Mouse (Mus musculus) gonadal fat pad, adult 2 months (tissue): ENCODE data around the gene Sirt7. TPM values are rescaled to one million over a fixed set of nuclear protein-coding genes. Genes with fewer than 3 reads are reported as not detected.

Experiments
- DNase-seq: peaks from one replicate; pipeline ENCODE4 v3.0.0-alpha.2; 2012; ENCODE audit warnings: low read depth
- polyA plus RNA-seq: library from polyadenylated mRNA; depleted of rRNA; stranded (reverse); fragments of >200 nt; gene quantifications from 2 replicates; pipeline ENCODE4 v1.2.3, GENCODE M21; 2012

The Sirt7 gene
- polyA plus RNA-seq, 1 experiment = 61.4 TPM

DNA sequence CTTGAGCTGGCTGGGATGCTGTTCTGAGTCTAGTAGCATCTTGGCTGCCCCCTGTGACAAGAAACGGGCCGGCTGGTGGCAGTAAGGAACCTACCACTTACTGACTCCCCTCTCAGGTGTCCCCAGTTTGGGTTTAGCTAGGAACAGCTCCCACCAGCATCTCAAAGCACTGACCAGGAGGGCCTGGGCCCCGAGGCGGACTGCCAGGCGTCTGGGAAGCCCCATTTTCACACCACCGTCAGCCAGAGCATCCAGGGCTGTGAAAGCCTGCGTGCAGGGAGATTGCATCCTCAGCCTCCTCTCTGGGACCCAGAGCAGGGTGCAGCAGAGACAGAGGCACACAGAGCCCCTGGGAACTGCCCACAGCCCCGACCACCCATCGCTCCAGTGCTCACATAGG lies 16.2 kb upstream of the Sirt7 start:
- no peak for DNase-seq

DNA sequence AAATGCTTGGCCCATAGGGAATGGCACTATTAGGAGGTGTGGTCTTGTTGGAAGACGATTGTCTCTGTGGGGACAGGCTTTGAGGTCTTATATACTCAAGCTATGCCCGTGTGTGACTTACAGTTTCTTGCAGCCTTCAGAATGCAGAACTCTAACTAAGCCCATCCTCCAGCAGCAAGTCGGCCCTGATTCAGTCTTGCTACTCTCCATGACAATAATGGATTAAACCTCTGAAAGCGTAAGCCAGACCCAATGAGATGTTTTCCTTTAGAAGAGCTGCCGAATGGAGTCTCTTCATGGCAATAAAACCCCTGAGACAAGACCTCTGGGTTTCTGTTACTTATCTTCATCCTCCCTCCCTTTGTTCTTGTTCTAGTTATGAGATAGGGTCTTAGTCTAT lies 9.8 kb upstream of the Sirt7 start:
- no peak for DNase-seq

DNA sequence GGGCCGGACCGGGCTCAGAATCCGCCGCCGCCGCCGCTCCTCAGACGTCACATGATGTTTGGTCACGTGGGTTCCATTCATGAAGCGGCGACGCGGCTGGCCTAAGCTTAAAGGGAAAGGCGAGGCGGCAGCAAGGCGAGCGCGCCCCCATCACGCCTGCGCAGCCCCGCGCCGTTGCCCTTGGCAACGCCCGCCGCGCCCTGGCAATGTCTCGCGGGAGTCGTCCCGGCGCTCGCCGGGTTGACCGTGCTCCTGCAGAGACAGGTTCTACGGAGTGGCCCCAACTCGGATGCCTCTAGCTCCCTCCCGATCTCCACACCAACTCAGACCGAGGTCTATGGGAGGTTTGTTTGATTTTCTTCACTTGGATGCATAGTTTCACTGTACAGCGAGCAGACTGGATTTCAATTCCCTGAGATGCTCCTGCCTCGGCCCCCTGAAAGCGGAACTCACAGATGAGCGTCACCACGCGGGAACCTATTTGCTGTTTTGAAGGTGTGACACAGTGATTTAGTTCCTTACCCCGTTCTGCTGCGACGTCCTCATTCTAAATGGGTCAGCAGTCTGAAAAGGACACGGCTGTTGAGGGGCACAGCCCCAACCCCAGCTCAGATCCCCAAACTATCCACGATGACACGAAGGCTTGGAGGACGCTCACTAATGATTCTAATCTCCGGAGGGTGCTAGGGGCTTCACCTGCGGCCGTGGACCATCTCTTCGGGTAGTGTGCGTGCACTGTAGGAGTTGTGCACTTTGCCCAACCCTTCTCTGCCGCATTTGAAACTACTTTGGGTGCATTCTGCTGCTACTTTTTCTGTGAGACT lies 8.7 kb upstream of the Sirt7 start, which contains the start of gene Mafg:
Gene Mafg (minus strand): TSS at position 81 of the 824 bp plus-strand sequence.
- no peak for DNase-seq

DNA sequence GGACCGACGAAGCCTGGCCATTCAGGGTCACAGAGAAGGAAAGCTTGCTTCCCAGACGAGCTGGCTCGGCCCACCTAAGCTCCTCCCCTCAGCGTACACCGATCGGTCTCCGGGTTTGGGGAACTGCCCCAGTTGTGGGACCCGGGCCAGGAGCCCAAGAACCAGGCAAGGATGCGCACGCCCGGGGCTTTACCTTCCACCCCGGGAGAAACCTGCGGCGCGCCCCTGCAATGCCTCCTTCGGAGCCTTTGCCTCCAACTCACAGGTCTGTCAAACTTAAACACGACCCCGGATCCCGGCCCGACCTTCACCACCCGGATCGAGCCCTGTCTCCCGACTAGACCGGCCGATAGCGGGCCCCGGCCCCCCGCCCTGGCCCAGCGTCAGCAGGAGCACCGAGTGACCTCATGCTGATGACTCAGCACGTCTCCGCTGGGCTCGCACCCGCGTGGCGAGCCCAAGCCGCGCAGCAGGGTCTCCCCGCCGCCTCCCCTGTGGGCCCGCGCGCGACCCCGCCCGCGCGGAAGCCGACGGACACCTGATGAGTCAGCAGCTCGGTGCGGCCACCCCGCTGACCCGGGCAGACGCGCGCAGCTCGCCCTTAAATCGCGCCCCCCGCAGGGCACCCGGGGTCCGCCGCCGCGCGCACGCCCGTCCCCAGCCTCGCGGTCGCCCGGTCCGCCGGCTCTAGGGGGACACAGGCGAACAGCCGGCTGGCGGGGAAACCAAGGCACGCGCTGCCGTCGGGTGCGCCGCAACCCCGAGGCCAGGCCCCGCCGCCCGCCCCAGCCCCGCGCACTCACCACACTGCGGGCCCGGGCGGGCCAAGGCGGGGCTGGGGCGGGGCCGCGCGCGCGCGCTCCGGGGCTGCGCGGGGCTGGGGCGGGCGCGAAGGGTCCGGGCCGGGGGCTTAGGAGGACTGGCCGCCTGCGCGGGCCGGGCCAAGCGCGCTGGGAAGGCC lies 7.8 kb upstream of the Sirt7 start:
- no peak for DNase-seq

DNA sequence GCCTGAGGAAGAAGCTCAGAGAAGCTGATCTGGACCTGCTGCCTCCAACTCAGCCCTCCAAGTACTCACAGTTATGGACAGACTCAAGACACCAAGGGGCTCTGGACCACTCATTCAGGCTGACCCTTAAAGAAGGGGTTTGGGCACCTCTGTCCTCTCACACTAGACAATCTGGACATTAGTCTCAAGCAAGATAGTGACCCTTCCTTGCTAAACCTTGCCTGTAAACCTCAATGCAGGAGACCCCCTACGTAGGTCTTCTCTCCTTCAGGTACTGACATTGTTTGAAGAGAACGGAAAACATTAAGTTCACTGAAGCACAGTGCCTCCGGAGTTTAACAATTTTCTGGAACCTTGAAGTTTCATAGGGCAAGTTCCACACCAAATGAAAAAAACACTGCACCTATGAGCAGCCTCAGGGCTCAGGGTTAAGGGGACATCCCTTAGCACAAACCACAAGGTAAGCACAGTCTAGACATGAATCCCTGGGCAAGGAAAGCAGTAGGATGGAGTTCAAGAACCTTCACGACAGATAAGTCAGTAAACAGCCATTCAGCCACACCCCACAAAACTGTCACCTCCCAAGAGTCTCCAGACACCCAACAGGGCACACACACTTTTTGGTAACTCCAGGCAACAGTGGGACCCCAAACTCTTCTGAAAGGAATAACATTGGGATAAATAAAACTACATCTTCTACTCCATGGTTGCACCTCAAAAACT lies 6.8 kb upstream of the Sirt7 start:
- DNase-seq = no peak

DNA sequence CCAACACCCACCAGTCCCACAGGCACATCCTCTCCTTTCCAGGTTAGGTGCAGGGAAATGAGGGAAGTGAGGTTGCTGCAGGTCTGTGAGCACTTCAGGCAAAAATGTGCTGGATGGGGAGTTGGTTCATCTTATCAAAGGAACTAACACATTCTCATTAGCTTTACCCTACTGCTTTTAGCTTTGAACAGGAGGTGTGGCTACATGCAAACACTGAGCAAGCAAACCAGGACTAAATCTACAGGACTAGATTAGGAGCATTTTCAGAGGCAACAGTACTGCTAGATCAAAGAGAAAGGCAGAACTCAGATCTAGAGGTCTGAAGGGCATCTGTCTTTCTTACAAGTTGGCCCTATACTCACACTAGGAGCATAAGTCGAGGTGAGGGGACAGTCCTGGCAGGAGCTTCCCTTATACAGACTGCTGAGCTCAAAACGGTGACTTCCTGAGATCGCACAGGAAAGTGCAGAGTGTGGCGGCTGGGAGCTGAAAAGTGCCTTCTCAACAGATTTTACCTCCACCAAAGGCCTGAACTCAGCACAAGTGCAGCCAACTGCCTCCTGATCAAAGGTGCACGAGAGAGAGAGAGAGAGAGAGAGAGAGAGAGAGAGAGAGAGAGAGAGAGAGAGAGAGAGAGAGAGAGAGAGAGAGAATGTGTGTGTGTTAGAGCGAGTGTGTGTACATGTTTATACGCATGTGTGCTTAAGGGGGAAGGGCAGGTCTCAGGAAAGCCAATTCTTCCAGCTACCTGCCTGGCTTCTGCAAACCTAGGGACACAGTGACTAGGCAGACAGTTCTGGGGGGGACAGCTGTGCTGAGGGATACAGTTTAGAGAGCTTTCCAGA lies 6.1 kb upstream of the Sirt7 start:
- no peak for DNase-seq

DNA sequence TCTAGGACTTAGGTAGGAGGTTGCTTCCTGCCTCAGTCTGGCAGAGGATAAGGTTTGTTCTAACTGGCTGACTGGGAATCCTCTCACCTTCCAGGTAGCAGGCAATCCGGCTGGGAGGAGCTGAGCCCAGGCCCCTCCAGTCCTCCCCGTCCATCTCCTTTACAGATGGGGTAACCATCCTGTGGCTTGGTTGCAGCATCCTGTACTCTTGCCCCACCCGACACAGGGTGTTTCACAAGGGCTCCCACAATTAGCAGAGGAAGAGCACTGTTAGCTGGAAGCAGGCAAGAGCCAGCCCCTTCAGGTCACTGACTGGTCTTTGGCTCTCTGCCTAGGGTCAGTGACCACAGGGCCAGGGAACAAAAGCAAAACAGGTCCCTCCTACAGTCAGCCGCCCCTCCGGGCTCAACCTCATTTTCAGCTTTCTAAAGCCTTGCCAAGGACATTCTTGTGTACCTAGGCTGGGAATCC lies 5.4 kb upstream of the Sirt7 start:
- DNase-seq = peak; percentile 62

DNA sequence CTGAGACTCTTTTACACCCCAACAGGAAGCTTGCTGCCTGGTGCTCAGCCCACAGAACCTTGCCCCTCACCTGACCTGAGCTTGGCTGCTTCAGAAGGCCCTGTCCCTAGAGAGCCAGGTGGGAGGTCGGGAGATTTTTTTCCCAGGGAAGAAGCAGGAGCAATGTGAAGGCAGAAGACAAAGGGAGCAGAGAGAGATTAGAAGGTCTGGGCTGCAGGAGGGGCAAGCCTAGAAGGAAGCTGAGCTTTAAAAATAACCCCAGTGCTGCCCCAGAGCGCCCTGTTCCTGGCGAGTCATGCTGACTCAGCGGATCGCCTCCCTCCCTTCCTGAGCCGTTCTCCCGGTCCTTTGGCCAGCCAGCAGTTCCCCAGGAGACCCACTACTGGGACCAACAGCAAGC lies 4.9 kb upstream of the Sirt7 start:
- no peak for DNase-seq

DNA sequence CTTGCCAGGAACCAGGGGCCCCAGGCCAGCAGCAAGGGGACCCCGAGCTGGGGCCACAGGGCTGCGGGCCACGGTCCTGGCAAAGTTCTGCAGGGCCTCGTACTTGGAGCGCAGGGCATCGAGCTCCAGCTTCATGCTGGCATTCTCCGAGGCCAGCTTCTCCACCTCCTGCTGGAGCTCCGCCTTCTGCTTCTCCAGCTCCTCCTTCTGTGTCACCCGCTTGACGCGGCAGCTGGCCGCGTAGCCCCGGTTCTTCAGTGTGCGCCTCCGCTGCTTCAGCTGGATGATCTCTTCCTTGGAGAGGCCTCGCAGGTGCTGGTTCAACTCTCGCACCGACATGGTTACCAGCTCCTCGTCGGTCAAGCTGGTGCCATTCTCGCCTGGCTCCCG lies 4.3 kb upstream of the Sirt7 start:
- no peak for DNase-seq

DNA sequence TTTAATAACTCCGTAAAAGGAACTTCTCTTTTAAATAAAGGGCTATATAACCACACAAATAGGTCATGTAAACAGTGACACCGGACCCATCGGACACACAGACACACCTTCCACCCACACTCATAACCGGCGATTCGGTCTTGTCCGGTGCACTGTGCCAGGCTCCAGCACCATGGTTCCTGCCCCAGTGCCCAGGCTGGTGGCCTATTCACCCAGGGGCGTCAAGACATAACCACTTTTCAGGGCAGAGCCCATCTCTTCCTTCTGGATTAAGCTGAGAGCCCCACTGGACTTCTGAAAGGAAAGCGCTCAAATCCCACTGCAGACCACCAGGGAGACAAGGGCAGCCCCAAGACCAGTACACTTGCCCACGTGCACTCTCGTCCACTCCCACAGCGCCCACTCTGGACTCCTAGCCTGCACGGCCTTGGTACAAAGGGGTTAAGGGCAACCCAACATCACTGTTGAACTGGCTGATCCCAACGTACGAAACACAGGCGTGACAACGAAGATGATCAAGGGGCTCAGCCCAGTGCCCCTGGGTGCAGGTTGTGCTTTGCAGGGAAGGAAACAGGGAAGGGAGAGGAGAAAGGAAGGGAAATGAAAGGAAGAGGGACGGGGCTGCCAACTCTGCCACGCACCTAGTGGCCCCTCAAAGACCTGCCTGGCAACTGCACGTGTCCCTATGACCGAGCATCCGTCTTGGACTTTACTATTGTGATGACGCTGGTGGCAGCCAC lies 3.7 kb upstream of the Sirt7 start:
- no peak for DNase-seq

DNA sequence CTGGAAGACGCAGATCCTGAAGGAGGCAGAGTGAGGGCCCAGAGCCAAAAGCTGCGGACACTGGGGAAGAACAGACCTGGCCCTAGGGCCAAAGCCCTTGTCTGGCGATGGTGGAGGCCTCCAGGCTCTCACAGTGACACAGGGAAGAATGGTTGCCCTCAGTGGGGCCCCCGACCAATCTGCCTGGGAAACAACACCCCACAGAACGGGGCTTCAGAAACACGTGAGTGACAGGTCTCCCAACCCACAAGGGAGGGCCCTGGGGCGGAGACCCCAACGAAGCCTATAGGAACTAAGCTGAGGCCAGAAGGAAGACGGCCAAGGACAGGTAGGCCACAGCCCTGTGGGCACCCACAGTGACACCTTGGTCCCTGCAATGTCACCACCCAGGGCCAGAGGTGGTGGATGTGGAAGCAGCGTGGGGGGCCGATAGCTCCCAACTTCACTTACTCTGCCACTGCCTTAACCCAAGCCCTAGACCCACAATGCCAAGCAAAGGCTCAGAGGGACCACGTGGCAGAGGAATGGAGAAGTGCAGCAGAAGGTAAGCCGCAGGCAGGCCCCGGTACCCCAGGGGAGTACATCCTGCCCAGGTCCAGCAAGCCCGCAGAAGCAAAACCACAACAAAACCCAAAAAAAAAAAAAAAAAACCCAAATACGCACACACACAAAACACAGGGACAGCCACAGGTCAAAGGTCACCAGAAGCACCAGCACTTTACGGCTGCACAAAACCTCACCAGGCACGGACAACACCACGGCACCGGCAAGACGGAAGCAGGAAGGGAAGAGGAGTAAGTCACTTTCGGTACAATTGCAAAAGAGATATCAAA lies 2.6 kb upstream of the Sirt7 start:
- no peak for DNase-seq

DNA sequence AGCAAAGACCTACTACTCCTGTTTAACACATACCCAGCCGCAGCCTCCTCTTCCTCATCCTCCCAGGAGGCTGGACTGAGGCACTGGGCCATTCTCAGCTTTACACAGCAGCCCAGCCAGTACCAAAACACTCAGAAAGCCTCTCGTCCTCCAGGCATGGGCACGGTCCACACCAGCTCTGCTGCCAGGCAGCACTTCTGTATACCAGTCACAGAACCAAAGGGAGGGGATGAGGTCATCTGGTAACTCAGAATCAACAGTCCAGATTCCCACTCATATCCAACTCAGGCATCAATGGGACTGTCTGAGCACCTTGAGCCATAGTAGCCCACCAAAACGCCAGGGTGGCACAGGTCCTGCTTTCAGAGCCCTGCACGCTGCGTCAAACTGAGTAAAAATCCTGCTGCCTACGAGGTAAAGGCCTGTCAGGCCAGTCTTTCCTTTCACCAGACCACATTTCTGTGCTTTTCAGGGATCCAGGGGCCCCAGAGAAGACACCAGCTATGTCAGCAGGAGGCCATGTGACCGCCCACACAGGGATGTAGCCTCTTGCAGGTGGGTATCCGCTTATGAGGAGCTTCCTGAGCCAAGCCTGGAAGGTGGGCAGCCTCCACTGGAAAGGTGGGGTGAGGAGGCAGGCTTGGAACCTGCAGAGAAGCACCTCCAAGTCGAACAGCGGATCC lies 1.9 kb upstream of the Sirt7 start:
- DNase-seq = no peak

DNA sequence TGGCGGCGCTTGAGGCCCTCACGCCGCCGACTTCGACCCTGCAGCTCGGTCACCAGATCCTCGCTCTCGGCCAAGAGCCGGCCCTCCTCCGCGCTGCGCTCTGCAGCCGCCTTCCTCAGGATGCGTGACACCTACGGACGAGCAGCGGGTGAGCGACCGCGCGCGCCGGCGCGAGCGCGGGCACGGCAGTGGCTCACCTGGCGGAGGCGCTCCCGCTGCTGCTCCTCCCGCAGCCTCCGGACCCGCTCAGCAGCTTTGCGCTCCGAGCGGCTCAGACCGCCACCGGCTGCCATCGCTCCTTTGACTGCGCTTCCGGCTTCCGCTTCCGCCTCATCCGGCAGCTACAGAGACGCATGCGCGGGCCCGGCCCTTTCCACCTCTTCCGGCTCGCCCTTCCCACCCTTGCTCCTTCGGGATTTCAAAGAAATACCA lies 344 bp downstream of the Sirt7 start:
- DNase-seq = no peak

DNA sequence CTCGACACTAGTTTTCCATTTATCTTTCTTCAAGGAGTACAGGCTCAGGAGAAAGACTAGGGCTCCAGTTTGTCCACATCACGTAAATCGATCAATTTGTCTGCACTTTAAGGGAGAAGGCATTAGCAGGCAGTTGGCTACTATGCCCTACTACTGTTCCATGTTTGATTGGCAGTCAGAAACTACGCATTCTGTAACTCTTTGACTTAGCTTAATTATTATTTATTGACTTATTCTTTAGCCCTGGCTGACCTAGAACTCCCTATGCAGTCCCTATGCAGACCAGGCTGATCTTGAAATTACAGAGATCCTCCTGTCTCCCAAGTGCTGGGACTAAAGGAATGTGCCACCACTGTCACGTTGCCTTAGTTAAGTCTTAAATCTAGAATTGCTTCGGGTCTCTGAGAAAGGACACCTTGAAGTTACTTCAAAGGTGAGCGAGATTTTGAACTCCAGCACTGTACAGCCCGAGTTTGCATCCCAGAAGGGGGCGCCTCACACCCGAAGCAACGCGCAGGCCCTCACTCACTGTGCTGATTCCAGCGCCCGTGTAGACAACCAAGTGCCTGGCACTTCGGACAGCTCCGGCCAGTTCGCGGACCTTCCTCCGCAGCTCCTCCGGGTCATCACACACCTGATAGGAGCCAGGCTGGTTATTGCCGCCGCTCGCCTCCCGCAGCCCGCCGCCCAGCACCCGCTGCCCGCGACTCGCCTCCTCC lies 920 bp downstream of the Sirt7 start:
- no peak for DNase-seq

DNA sequence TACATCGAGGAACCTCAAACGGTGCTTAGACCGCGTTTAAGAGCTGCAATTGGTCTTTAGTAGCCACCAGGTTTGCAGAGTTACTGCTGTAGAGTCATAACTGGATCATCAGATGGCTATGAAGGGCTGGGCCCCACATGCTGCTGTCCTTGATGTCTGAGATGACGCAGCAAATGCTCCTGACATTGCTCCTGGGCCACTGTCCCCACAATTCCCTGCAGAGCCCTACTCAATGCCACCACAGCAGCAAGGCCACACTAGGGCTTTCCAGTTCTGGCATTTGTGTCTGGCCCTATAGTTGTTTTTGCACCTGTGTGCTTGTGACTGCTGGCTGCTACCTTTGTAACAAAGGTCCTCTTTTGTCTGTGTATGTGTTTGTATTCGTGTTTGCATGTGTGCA lies 2.2 kb downstream of the Sirt7 start:
- no peak for DNase-seq

DNA sequence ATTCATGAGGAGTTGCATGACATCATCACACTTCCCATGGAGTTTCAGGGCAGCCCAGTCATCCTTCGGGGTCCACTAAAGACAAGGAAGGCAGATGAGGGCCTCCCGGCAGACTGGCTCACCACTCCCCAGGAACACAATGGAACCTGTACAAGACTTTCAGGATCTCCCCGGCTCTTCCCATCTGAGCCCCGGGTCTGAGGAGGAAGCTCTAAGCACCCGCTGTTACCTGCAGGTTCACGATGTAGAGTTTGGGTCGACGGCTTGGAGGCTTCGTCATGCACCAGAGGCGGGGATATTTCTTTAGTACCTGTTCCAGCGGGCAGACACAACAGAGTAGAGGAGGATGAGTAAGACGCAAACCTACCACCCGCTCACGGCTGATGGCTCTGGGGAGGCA lies 4.8 kb downstream of the Sirt7 start:
- no peak for DNase-seq

DNA sequence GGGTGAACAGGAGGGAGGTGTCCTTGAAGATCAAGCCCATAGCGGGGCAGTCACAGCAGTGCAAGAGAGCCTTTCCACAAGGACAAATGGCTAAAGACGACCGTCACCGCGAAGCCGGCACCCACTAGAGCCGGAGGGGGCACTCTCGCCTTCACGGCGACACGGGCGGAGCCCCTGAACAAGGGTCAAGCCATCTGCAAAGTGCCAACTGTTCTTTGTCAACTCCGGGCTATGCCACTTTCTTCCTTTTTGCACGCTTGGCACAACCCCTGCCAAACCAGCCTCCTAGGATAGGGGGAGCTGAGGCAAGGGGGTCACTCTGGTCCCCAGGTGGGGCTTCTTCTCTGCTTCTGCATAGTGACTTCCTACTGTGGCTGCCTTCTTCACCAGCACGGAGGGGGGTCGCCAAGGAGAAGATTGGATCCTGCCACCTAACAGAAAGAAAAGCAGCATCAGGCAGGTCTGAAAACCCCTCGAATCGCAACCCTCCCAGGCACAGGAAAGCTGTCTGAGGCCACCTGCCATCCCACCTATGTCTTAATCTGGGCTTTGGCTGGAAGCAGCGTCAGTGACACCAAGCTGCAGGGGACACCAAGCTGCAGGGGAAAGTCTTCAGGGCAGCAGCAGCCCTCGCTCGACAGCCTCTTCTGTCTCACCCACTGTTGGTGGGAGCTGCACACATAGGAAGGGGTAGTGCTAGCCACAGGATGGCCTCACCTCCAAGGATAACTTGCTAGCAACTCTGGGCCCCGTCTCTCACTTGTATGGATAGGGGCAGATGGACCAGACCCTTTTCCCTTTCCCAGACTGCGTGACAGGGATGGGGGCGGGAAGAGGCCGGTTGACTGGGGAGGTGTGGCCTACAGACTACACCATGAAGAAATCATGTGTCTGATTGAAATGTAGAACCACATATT lies 6.2 kb downstream of the Sirt7 start:
- no peak for DNase-seq
